Mouse (Mus musculus) lung, postnatal 10 days (tissue): ENCODE data around the gene Babam2.
A peak's percentile ranks its signal among the peaks of the same experiment; 100 is the strongest.

ENCODE experiments used
- DNase-seq: peaks from one replicate; pipeline ENCODE4 v3.0.0; 2021

Babam2 gene

DNA sequence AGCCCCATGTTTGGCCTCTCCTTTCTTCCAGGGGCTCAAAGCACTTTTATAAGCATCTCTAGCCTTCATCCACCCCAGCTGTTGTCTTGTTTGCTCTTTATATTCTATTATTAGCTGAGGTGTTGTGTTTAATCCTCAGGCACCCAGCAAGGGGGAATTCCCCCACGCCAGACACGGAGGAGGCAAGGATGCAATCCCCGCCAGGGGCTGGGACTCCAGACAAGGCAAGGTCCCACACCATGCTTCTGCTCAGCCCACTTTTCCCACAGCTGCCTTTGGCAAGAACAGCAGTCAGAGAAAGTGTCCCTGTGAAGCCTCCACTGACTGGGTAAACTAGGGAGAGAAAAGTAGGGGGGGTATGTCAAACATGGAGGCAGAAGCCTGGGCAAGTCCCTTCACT lies 401.2 kb downstream of the Babam2 start:
- peak; percentile 62 for DNase-seq

DNA sequence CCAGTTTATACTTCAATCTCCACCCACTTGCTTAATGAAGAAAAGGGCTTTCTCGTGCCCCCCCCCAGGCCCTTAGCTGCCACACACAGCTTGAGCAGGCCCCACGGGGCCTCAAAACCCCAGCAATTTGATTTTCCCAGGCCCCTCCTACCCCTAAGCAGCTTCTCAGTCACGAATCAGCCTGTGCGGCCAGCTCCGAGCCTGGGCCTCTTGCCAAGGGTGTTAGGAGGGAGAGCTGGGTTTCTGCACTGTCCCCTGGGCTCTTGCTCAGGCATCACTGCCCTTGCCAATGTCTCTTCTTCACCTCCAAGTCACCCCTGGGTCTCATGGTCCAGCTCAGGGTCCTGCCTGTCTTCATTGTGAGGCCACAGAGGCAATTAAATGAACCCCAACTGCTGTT lies 405.0 kb downstream of the Babam2 start:
- peak; percentile 84 for DNase-seq

DNA sequence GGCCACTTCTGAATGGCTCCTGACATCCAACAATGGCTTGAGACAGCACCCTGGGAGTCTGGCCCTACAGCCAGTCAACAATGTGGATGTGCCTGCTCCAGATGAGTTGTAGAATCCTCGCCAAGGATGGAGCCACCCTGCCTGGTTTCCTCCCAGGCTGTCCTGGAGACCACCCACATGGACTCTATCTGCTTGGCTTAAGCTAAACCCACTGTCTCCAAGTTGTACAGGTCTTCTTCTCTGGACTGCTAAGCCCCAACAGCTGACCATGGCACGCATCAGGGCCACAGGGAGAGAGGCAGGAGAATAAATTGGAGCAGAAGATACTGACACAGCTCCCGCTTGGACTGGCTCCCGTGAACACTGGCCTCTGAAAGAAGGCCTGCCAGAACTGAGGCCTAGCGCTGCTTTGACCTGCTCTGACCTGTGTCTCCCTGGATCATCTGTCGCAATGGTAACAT lies 405.5 kb downstream of the Babam2 start:
- peak; percentile 42 for DNase-seq

DNA sequence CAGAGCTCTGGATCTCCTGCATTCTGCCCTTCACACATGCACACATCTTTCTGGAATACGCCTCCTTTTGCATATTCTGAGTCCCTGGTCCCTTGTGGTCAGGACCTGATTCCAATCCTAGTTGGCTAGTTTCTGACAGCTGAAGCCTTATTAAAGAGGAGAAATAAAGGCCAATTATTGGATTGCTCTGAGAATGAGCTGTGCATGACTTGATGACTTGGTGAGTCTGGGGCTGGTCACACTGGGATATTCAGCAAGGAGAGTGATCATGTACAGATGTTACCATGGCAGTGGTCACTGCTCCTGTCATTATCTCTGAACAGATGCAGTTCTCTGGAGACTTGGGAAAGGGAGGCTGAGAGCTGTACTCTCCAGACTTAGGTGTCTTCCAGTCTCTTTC lies 406.1 kb downstream of the Babam2 start:
- no peak for DNase-seq

DNA sequence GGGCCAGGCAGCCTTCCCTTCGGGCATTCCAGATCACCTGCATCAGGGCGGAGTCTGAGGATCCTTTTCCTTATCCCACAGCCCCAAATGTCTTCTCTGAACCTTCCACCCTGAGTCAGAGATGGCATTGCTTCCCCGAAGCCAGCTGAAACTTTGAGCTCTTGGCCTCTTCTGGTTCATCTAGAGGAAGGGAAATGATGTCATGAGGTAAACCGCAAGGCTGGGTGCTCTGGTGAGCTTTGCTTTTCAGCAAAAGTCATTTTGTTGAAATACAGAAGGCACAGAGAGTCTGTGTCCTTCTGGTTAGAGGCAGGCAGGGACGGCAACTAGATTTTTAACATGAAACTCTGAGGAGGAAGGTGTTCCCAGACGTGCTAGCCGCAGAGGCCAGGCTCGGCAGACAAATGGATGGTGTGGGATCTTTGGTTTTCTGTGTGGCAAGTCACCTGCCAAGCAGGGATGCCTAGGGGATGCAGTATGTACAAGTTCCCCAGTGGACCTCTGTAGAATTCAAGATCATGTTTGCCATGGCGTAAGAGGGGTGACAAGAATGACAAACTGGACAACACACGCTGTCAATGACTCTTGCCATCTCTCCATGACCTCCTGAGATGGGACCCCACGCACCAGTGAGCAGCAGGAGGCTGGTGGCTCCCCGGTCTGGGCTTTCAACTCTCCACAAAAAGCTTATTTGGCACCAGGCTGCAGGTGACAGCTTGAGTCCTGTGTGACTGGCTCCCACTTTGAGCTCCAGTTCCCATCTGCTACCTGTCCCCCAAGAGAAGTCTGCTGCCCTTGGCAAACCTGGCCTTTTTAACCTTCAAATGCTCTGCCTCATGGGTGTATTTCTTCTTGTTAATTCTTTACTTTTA lies 406.9 kb downstream of the Babam2 start:
- no peak for DNase-seq

DNA sequence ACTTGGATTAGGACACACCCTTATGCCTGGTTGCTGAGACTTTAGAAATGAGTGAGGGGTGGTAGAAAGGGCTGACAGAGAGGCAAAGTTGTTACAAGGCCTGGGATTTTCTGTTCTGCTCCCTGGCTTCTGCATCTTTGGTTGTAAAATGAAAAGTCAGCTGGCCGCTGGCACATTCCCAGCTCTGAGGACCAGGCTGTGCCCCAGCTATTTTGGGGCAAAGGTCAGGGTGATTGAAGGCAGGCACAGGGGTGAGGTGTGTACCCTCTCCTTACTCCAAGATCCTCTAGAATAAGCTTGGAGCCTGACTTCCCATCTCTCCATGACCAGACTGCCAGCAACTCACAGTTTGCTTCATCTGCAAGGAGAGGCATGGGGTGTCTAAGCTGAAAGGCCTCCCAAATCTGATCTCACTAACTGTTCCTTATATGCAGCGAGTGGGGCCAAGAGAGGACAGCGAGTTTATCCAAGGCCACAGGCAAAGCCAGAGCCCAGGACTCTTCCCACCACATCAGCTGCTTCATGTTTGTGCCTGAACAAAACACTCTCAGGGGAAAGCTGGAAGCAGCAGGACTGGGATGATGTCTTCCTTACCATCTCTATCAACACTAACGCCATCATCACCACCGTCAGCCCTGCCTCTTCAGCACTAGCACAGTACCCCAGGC lies 409.1 kb downstream of the Babam2 start:
- DNase-seq = peak; percentile 48

DNA sequence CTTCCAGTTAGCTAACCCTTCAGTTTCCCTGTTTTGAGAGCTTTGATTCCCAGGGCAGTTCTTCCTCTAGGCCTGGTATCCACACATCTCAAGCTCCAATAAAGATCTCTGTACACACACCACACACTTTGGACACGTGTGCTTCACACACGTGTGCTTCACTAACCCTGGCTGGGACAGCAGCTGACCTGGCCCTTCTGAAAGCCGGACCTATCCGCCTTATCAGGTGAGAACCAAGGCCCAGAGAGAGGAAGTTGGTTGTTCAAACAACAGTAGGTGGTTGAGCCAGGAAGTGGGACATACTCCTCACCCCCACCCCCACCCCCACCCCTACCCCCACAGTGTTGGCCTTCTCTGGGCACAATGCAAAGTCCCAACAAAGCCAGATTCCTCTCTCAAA lies 413.2 kb downstream of the Babam2 start:
- no peak for DNase-seq

DNA sequence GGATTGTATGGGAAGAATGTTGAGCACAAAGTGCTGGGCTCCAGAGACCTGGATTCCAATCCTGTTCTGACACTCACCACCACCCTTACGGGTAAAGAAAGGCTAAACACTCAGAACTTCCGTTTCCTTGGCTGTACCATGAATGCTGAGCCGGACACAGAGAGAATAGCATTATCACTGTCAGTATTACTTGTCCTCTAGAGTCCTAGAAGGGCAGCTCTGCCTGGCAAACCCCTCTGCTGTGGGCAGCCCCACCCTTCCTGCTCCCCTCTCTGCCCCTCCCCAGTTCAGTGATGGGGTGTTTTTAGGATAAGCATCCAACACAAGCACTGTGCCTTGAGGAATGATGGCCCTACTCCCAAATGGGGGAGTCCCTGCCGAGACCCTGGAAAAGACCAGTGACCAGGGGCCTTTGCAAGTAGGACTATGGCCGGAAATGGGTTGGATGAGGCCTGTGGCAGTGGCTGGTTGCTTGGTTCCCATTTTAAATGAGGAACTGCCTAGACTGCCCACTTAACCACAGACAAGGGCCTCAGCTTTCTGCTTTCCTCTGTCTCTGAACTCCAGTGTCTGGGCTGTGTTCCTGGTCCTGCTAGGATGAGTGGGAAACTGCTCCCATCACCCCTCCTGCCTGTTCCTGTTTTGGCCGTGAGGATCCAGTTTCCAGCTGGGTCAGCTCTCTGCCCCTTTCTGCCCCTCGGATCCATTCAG lies 414.9 kb downstream of the Babam2 start:
- DNase-seq = no peak

DNA sequence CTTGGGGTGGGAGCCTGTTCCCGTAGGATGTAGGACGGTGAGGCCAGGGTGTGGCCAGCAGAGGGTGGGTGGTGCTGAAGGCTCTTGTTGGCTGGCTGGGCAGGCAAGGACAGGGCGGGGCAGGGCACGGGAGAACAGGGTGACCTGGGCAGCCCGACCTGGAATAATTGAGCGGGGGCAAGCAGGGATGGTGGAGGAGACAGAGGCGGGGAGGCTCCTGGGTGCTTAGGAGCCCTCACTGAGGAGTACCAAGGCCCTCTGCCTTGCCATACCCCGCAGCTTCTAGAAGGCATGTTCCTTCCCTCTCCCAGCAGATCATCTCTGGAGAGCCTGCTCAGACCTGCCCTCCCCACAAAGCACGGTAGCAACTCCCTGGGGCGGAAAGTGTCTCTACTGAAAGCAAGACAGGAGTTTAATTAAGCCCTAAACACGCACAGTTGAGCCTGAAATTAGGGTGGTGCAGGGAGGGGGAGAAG lies 423.5 kb downstream of the Babam2 start:
- peak; percentile 23 for DNase-seq

DNA sequence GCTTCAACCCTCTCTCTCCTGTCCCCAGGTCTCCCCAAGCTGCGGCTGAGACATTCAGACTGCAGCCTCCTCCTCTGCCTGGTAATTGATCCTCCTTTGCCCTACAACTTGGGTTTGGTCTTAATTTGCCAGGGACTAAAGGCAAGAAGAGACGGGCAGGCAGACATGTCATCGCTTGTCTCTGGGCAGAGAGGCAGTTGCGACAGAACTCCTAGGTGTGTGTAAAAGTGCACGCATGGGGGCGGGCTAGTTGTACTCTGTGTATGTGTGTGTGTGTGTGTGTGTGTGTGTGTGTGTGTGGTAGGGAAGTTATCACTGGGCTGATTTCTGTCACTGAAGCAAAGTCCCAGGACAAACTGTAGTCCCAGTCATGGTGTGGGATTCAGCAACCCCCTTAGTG lies 424.5 kb downstream of the Babam2 start:
- DNase-seq = no peak

DNA sequence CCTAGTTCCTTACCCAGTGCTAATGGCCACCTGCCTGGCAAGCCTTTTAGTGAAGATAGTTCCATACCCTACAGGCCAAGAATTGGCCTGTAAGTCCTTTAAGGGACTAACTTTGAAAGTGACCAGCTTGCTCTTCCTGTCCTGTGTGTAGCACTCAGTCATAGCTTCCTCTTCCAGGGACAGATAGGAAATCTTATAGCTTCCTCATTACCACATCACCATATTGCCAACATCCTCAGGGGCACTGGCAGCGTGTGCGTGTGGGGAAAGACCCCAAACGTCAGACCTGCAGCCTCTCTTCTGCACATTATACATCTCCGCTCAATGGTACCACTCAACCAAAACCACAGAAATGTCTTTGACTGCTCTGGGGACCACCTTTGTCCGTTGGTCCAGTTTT lies 424.9 kb downstream of the Babam2 start:
- DNase-seq = no peak

DNA sequence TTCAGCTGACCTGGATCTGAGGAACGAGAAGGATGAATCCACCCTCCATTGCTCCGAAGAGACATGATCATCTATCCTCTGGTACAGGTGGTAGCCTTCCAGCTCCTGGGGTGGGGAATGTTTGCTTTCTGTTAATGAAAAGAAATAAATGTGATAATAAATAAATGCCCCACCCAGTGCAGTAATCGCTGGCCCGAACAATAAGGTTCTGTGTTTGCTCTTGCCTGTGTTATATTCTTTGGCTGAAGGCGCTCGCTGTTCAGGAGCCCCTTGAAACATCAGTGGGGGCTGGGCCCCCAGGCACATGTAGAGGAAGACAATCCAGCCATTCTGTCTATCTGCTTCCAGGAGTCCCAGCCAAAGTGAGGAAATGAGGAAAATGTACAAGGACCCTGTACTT lies 427.5 kb downstream of the Babam2 start:
- no peak for DNase-seq

DNA sequence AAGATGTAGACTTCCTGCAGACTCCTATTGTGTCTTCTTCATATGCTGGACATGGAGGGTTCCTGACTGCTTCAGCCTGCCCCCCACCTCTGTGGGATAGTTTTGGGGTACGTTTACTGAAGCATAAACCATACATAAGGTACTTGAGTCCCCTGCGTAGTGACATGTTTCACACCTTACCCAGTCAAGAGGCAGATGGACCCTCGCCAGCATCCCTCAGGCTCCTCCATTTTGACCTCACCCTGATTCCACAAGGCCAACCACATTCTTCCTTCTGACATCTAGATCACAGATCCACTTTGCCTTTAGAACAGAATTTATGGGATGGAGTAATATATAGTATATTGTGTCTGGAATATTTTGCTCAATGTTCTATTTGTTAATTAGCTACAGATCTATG lies 429.7 kb downstream of the Babam2 start:
- DNase-seq = no peak

DNA sequence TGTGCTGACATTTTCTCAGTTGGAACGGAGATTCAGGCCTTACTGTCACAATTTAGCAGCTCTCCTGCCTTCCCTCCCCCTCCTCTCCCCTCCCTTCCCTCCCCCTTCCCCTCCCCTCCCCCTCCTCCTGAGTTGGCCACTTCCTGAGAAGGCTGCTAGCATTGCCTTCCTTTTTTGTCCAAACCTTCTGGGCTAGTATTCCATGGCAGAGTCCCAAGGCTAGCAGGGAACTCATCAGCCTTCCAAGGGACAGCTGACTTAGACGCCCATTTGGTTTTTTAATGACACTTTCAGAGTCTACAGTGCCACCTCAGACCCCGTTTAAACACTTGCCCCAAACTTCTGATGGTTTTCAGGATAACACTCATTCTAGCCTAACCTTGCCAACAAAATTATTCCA lies 430.4 kb downstream of the Babam2 start:
- peak; percentile 8 for DNase-seq

DNA sequence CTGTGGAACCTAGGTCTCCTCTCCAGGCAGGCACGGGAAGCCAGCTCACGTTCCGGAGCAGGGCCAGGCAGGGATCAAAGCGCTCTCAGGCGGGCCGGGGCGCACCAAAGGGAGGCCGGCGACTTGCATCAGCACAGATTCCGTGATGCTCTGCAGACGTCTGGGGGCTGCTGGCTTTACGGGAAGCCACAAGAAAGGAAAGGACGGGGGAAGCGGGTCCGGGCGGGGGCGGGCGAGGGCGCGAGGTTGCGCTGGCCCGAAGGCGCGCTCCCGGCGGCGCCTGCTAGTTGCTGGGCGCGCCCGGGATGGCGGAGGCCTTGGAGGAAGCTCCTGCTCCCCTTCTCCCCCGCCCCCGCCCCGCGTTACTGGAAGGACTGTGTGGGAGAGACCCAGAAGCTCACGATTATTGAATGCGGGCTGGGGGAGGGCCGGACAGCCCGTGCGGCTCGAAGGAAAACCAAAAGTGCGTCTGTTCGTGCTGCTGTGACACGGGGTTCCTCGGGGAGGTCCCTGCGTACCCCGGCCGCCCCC lies 435.6 kb downstream of the Babam2 start:
- peak; percentile 77 for DNase-seq

DNA sequence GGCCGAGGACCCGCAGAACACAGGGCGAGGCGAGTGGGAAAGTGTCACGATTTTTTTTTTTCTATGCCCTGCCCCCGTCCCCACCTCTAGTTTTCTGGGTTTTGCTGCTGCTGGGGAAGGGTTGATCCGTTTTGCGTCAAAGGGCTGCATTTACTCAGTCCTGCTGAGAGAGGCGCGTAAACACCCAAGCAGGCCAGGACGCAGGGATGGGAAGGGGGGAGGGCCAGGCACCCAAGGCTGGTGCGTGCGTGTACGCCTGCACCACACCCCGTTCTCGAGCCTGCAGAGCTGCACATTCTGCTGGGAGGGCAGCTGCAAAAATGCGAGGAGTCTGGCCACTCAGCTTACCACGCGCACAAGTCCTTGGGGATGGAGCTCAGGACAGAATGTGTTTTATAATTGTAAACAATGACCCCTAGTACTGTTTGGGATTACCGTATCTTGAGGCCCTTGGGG lies 436.1 kb downstream of the Babam2 start:
- DNase-seq = peak; percentile 92

DNA sequence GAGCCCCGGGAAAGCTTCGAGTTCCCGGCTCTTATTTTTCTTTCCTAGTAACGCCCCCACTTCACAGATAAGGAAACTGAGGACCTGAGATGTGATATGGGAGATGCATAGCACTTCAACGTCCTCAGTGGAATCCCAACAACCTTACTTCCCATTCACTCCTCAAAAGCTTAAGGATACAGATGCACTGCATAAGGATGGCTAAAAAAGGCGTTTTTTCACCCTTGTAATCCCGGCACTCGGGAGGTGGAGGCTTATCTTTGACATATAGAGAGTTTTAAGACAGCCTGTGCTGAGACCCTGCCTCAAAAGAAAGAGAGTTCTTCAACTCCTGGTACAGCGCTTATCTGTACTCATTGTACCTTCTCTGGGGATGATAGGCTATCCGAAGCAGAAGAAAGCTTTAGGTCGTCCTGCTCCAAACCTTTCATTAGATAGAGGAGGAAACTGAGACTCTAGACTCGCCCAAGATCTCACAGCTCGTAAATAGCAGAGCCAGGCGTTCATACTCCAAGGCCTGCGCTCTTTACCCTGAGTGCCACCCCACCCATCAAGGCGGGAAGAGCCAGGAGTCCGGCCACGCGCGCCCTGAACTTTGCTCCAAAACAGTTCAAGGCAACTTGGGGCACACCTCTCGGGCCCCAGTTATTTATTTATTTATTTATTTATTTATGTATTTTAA lies 436.7 kb downstream of the Babam2 start:
- peak; percentile 48 for DNase-seq
